Mouse (Mus musculus): ENCODE measurements around the gene Hcrtr1. TPM values are rescaled to one million over a fixed set of nuclear protein-coding genes. Genes with fewer than 3 reads are reported as not detected.

The Hcrtr1 gene
- total RNA-seq, 2 experiments from 2014 or later, result not detected

DNA sequence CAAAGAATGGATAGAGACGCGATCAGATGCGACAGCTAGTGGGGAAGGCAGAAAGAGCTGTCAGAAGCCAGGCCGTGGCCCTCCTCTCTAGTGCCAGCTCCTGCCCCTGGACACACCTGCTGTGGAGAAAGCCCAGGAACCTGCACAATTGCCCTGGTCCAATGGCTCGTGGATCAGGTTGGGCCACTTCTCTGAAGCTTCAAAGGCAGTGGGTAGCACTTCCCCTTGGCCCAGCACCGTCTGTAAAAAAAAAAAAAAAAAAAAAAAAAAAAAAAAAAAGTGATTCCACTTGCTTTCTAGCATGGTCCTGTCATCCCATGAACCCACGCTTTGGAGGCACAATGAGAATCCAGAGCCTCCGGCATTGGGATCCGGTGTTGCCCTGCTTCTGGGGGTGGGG is 28.7 kb upstream of the Hcrtr1 start:
- DNase-seq, result no peak

DNA sequence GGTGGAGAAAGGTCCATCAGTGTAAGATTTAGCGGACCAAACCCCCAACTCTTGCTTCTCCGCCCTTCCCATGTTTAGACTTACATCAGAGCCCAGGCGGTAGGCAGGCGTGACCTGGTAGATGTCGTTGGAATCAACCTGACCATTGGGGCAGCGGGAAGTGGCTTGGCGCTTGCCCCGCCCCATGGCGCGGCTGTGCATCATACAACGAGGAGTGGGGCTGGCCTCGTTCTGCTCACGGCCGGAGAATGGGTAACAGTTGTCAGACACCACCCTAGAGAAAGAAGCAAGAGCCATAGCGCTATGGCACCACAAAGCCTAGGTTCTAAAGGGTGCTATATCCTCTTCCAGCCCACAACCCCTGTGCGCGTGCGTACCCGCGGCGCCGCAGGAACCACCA is 28.2 kb upstream of the Hcrtr1 start:
- no peak for DNase-seq

DNA sequence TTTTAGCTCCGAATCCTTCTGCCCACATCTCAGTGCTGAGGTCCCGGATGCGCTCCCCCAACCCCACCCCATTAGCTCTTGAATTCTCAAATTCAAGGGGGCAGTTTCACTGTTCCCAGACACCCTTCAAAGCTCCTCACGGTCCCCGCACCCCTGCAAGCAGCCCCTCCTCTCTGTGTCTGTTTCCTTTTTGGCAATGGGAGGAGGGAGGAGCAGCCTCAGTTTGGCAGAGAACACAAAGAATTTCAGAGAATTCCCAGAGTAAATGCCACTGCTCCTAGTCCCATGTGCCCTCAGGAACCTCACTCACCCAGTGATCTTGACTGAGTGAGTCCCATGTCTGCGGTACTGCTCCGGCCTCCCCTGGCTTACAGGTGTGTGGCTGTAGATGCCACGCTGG is 27.4 kb upstream of the Hcrtr1 start:
- DNase-seq, result no peak

DNA sequence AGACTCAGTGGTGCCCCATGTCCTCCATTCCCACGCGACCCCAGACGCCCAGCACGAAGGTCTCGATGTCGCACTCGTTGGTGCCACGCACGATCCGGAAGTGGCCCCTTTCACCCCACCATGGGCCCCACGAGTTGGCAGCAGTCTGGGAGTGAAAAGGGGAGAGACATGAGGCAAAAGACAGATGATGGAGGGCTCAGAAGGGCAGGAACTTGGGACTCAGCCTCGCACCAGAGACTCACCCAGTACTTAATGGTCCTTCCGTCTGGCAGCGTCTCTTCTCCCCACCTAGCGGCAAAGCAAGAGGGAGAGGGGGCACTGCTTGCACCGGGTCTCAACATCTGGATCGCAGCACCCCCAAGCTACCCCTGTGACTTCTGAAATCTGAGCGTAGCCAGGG is 26.9 kb upstream of the Hcrtr1 start:
- DNase-seq, result no peak

DNA sequence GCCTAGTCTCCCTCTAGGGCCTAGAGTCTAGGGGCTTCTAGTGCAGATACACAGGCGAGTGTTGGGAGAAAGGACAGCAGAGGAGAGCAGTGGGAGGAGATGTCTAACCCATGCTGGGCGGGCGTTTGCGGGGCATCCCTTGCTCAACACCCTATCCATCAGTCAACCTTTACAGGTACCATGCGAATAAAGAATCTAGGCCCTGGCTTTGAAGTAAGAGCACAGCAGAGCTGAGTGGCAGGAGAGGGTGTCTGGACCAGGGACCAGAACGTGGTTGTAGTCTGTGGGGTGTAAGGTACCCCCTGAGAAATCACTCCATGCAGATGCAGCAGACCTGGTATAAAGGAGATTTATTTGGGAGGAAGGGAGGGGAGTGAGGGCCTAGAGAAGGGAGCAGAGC is 25.0 kb upstream of the Hcrtr1 start:
- no peak for DNase-seq

DNA sequence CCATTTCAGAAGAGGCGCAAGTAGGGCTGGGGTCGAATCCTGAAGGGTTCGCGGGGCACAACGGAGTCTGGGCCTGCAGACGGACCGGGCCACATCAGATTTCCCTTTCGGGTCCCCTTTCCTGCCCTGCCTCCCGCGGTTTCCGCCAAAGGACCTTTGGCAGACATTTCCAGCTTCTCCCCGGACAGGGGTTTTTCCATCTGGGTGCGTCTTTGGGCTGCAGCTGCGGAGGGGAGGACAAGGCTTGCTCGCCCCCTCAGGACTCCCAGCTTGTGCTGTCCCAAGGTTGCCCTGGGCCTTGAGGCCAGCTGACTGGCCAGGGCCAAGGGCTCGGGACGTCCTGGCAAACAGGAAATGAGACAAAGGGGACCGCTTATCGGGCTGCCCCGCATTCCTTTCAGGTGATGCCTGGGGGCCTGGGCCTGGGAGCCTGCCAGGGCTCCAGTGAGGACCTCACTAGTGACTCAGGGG is 24.3 kb upstream of the Hcrtr1 start:
- peak; percentile 36 for DNase-seq

DNA sequence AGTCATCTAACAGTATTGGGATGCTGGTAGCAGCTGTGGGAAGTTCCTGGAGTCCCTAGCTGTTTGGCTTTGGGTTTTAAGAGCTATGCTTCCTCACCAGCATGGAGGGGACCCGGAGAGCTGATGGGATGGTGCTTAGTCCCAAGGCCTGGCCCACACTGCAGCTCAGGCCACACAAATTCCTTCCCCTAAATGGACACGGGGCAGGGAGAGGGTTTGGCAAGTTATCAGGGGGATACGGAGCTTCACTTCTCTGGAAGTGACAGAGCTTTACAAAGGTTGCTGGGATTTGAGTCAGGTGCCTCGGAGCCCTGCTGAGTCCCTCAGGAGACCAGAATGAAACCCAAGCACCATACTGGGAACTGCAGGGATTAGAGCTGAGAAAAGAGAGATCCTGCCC is 22.2 kb upstream of the Hcrtr1 start:
- no peak for DNase-seq

DNA sequence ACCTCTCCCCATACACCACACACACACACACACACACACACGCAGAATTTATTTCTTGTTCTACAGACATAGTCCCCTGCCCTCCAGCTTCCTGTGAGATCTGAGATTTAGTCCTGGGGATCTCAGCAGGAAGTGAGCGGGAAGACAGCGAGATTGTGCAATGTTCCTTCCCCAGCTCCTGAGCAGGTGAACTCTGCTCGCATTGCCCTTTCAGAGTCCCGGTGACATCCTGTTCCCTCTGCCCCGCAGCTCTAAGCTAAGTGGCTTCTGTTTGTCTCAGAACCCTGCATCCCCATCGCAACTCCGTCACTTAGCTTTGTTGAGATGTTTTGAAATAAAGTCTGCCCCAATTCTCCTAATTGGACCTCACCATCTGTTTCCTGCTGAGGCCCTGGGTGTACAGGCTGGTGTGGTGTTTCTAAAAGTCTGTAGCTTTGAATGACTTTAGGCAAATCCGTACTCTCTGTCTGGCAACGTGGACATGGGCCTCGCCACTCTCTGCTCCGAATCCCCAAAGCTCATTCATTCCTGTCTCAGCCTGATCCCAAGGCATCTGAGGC is 17.7 kb upstream of the Hcrtr1 start:
- no peak for DNase-seq

DNA sequence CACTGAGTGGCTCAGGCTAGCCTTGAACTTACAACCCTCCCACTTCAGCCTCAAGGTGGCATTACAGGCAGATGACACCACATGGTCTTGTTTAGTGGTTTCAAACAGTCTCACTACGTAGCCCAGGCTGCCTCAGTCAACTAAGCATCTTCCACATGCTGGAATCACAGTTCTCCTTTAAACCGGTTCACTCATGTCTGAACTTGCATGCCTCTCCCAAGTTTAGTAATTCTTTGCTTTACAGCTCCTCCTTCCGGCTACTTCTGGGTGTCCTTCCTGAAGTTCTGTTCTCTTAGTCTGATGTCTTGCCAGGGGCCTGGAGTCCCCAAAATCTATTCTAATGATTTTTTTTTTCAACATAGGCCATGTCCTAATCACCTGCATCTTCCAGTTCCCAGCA is 15.1 kb upstream of the Hcrtr1 start:
- DNase-seq, result no peak

DNA sequence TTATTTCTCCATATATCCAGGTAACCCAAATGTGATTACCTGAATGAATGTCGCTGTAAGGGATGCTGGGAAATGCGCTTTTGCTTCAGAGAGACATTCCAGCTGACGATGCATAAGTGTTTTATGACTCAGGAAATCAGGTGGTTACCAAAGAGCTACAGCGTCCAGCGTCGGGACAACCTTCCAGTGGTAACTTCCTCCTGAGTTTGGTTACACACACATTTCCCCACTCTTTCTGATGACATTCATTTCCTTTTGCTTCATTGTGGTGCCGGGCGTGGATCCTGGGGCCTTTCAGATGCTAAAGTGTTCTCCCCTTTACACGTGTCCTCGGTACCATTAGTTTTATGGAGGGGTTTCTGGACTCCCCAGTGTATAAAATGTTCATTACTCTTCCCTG is 9.2 kb upstream of the Hcrtr1 start:
- no peak for DNase-seq

DNA sequence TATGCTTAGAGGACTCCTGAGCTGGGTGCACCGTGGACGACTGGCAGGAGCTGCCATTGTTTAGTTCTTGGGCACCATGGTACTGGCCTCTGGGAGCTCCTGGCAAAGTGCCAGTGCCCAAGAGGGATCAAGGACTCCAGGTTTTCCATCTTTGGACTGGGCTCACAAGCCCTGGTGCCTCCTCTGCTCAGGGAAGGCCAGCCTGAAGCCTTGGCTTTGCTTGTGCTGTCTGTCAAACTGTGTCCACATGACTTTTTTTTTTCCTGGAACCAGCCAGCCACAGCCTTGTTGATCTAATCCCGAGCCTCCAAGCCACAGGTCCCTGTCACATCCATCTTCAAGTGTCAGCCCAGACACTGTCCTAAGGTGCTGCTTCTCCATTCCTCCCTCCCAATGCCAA is 2.6 kb upstream of the Hcrtr1 start:
- DNase-seq, result no peak

DNA sequence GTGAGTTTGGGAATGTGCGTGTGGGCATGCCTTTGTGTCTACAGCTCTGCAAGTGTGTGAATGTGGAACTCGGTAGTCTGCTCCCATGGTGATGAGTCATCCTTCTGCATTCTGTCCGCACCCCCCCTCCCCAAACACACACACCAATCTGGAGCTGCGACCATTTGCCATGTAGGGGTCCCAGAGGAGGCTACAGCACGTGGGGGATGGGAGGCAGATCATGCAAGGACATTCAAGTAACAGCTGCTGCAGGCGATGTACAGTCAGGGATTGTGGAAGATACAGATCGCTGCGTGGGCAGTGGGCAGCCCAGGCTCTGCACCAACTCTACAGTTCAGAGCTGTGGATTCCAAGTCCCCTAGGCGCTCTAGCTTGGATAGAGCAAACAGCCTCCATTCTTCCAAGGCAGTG is 1.8 kb upstream of the Hcrtr1 start:
- no peak for DNase-seq

DNA sequence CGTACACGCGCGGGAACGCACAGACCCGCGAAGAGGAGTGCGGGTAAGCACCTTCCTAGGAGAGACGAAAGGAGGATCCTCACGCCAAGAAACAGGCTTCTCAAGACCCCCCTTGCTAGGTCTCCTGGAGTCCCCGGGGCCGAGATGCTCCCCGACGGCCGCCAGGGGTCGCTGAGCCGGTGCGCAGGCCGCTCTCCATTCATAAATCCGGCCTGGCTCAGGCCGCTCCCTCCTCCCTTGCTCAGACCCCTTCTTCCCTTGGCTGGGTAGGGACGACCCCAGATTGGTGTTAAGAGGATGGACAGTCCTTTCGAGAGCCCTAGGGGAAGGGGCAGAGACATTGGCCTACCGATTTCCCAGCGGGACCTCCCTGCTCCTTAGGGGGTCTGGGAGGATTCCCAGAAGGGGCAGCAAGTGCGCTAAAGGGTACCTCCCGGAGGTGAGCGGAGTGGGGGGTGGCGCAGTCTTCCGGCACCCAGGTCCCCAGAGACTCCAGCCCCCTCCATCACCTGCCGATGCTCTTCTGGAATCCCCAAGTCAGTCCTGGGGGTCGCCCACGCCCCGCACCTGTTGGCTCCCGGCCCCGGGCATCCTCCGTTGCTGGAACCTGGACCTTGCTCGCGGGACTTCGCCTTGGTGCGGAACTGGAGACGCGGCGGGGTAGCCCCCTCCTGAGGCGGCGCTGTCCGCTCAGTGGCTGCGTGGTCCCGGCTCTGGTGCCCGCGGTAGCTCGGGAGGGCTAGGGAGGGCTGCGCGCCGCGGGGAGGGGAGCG is 532 bp downstream of the Hcrtr1 start:
- DNase-seq, result peak; percentile 82

DNA sequence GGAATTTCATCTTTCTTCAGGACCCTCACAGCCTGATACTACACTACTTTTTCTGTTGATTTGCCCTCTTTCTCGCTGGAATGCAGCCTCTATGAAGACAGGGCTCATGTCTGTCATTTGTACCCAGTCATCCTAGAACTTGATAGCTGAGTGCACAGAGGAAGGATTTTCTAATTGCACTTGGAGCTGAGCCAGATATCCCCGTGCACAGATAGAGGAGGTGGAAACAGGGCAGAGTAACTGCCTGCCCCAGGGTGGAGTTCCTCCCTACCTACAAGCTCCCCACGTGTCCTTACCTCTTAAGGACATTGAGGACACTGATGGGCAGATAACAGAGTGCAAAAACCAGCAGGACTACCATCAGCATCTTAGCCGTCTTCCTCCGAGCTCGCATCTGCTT is 5.8 kb downstream of the Hcrtr1 start:
- DNase-seq, result no peak

DNA sequence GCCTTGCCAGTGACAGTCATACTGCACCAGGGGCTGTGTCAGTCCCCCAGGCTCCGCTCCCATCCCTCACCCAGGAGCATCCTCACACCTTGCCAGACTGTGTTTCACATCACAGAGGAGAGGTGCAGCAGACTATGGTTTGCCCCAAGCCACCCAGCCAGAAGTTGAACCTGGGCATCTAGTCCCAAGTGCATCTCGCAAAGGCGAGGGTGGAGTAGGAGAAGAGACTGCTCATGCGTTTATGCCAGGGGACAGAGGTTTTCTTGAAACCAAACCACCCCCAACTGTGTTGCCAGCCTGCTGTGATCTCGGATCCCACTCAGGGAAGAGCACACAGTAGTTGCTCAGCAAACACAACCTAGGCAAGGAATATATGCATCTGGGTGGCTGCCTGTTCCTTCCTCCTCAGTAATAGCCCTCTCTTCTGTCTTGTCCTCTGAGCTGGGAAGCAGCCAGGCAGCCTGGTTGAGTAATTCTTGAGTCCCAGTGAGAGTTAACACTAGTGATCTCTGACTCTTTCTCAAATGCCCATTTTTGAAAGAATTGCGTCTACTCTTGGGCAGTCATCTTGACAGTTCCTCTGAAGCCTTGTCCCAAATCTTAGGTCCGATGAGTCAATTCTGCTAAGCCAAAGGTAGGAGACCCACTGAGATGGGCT is 7.6 kb downstream of the Hcrtr1 start:
- no peak for DNase-seq

DNA sequence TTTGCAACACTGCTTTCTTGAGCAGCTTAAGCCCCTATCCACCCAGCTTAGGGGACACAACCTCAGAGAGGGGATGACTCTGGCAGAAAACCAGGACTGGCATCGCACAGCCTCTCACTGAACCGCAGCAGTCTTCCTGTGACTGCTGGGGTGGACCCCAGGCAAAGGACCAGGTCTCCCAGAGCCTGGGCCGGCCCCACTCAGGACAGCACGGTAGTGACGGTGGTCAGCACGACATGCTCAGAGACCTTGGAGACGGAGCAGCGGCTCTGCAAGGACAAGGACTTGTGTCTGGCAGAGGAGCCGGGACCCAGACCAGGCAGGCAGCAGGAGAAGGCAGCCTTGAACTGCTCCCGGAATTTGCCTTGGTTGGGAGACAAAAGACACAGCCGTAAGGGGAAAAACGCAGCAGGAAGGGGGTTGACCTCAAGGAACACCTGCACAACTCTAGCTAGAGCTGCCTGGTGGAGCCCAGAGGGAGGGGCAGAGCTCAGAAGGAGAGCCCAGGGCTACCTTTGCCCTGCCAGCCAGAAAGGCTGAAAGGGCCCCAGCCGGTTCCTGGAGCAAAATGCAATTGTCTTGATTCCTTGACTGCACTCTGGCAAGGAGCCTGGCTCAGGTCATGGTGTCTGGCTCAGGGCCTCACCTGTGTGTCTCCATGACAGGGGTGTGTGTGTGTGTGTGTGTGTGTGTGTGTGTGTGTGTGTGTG is 8.4 kb downstream of the Hcrtr1 start:
- DNase-seq, result no peak

DNA sequence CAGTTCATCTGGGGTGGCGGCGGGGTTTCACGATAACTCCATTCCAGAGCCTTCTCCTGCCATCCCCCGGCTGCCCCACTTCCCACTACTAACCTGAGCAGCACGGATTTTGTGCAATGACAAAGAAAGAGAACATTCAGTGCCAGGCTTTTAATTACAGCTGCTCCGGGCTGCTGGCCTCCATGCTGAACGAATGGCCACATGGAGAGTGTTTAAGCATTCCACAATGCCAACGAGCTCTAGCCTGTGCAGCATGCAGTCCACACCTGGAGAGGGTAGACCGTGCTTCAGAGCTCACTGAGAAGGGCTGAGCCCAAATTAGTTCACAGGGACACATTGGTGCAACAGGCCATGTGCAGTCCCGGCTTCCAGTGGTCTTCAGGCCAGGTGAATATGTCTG is 9.1 kb downstream of the Hcrtr1 start:
- DNase-seq, result no peak

DNA sequence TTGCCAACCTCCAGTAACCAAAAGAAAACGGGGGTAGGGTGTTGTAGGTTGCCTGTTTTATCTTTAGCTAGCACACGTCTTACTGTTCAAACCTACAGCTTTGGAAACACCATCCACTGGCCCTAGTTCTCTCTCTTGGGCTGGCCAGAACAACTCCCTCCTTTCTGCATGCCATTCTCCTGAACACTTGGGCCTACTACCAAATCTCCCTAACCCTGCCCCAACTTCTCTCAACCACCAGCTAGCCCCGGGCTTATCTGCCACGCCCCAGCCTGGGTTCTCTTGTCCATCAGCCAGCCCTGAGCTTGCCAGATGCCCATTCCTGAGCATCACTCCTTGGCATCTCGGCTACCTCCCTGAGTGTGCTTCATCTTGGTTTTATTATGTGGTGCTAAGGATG is 10.3 kb downstream of the Hcrtr1 start:
- no peak for DNase-seq

DNA sequence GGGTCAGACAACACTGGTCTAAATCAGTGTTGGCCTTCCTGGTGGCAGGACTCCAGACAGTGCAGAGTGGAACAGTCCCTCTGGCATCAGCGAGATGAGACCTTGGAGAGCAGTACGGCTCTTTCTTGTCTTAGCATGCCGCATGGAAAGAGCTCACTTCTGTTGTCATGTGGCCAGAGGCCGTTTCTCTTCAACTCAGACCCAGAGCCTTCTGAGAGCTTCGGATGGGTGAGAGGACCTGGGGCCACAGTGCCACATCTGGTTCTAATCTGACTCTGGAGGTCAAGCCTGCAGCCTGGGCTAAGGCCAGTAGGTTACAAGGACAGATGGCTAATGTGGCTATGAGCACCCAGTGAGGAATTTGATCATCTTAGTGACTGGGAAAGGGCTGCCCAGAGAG is 13.2 kb downstream of the Hcrtr1 start:
- DNase-seq, result no peak

DNA sequence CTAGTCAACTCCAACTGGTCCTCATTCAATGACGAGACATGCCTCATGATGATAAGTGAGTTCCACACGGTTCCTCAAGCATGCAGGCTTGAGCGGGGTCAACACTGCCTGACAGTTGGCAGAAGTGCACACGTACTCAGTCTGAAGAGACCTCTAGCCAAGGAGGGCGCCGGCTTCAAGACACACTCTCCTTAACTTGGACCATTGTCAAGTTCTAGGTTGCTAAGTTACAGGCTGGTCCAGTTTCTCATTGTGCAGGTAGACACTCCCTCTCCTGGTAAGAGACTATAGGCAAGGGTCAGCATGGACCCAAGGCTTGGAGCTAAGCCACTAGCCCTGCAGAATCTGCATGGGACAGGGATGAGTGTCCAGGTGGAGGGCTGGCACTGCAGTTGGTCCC is 14.0 kb downstream of the Hcrtr1 start:
- DNase-seq, result no peak

DNA sequence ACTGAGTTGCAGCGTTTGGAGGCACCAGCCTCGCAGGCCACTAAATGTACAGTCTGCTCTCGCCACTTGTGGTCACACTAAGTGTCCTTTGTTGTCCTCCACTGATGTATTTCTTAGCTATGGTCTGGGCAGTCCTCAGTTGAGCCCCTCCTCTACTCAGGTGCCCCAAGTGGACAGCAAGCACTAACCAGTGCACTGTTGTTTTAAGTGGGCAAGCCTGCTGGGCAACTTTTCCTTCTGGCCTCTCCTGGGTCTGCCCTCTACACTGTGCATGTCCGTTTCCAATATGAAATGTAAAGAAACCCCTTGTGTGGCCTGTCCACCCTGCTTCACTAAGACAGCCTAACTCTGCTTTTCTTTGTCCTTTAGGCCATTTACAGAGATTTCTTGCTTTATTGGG is 15.0 kb downstream of the Hcrtr1 start:
- DNase-seq, result no peak

DNA sequence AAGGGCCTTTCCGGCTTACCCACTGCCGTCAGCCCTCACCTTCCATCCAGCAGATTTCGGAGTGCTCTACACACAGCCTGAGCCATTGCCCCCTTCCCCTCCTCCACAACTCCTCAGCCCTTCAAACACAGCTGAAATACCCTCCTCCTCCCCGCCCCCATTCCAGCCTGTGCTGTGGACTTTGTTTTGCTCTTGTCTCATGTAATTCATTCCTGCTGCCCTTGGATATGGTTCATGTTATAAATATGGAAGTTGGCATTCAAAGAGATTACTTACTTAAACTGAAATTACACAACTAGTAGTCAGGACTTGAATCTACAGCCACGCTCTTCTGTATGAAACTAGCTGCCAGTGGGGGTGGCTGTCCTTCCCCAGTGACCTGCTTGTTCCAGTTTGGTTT is 16.1 kb downstream of the Hcrtr1 start:
- no peak for DNase-seq

DNA sequence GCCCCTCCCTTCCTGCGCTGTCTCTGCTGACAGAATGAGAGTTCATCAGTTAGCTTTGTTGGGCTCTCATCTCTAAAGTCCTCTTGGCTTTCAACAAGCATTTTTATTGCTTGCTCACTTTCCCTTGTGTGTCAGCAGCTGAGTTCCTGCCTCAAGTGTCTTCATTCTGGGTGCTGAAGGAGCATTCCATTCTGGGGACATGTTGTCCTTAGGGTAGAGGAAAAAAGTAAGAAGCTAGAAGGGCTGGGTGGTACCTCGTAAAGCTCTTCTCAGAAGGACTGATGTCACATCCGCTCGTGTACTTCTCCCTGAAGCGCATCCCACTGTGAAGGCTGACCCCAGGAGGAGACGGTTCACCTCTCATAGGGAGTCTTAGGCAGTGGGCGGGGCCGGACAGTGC is 17.6 kb downstream of the Hcrtr1 start:
- DNase-seq, result no peak

All from gastrocnemius, postnatal 10 days (tissue).